Mouse (Mus musculus): ENCODE measurements around the gene Car2. TPM values are rescaled to one million over a fixed set of nuclear protein-coding genes. Genes with fewer than 3 reads are reported as not detected.

Gene Car2
- 100 to 1,000 TPM in 1 of 2 experiments, 10 to 100 TPM in 1; 99.4 to 164 TPM for total RNA-seq (2023)

DNA sequence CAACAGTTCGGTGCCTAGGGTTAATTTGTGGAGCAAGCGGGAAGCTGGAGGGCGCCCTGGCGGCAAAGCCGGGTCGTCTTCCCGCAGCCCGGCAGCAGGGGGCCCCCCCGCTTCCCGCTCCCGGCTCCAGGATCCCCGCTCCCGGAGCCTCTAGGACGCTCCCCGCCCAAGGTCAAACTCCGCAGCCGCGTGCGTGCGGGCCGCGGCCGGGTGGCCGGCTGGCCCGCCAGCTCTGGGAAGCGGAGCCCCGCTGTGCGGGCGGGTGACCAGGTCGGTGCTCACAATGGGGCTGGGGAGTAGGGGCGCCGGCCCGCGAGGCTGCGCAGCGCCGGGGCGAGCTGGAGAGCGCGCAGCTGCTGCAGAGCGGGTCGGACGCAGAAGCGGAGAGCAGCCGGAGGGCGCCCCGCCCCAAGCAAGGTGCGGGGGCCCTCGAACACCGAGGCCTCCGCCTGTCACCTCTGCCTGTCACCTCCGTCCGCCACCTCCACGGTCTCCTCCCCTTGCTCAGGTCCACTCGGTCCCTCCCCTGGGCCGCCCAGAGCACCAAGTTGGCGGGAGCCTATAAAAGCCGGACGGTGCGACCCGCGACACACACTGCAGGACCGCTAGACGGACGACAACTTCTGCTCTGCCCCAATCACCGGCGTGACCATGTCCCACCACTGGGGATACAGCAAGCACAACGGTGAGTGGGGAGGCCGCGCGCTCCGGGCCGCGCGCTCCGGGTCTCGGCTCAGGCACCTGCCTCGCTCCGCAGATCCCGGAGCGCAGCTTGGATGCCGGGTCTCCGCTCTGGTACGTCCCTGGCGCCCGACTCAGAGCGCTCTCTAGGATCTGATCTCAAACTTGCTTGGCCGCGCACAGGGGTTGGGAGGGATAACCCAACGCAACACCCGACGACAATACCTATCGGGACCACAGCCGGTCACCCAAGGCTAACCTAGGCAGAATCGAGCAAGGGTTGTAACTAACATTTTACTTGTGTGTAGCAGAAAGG, at the start of gene Car2:
Gene Car2 (plus strand): TSS at position 172 of the 997 bp plus-strand sequence.

GRCm38 (mm10) chr3:14863022-14863711, 22.9 kb upstream of the Car2 start, which contains the start of gene Car3:
TSS of gene Car3 (plus strand) at chr3:14863512.

Other genes with a start within 250 kb of the Car2 start
- gene Car13, start 244.5 kb upstream of the Car2 start, total RNA-seq (2023): 1 to 10 TPM; 1.2 to 1.5 TPM
- gene Car1, start 77.9 kb upstream of the Car2 start, total RNA-seq (2023): 10 to 100 TPM; 38.0 to 72.4 TPM
- gene Car3, start 22.8 kb upstream of the Car2 start, total RNA-seq (2023): 1 to 10 TPM; 5.3 to 6.2 TPM